Mouse (Mus musculus) myocyte (in vitro differentiated cells): ENCODE measurements around the gene Insc.

Source experiments
- MYOG ChIP-seq, 3 experiments: IDR thresholded peaks; one replicate each; pipeline ENCODE4 v1.6.1; 2011; ENCODE audit warnings: control low read depth in 2 of 3, low read depth in 2 of 3, mild to moderate bottlenecking in 2 of 3; ENCODE audit not compliant: insufficient read length in 2 of 3, control insufficient read depth in 1 of 3, insufficient read depth in 1 of 3
- POLR2A ChIP-seq: IDR thresholded peaks from one replicate; pipeline ENCODE4 v1.6.1; 2011; ENCODE audit warnings: low read depth, mild to moderate bottlenecking, control low read depth, moderate library complexity; ENCODE audit not compliant: insufficient read length
- POLR2AphosphoS2 ChIP-seq: IDR thresholded peaks from one replicate; pipeline ENCODE4 v1.6.1; 2011; ENCODE audit warnings: low read depth, control low read depth; ENCODE audit not compliant: insufficient read length

DNA sequence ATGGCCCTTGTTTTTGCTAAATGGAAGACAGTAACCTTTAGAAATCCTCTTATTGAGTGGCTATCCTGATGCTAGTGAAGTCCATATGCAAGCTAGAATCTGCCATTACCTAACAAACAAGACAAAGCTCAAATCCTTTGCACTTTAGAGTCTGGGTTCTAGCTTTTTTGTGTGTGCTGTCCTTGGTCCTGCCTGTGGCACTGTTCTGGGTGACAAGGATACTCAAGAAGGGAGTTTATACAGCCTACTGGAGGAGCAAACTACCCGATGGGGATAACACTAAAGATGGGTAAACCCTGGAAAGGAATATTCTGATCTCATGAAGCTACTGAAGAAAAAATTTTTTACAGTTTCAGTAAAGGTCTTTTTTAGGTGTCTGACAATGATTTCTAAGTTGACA is 36.1 kb upstream of the Insc start:
- TF ChIP-seq MYOG (IDR thresholded peaks at IDR 0.05; ENCODE audit: control insufficient read depth in 1 of 3, insufficient read depth in 1 of 3, insufficient read length in 2 of 3, low read depth in 2 of 3): no peak
- no peak for TF ChIP-seq POLR2AphosphoS2
- TF ChIP-seq POLR2A: no peak
